Mouse (Mus musculus): ENCODE measurements around the gene Il17rd.

Il17rd gene

DNA sequence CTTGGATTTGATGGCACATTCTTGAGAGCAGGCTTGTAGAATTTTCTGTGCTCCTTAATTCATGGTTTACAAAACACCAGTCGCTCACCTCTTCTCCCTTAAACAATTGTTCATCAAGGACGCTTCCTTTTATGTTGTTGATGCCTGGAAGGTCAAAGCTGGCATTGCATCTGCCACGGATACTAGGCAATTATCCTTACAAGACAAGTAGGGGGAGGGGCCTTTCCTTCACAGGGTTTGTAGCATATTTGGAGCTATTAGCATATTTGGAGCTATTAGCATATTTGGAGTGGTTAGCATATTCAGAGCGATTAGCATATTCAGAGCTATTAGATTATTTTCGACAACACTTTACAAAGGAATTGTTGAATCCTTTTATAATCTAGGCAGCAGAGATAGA lies 55.5 kb downstream of the Il17rd start:
- no peak for DNase-seq (ENCODE audit: low read depth, low spot score)

- DNase-seq (ENCODE audit: low read depth, low spot score), result no peak
These were observed 57.4 kb downstream of the Il17rd start for GRCm38 (mm10) chr14:27096133-27096532.

DNA sequence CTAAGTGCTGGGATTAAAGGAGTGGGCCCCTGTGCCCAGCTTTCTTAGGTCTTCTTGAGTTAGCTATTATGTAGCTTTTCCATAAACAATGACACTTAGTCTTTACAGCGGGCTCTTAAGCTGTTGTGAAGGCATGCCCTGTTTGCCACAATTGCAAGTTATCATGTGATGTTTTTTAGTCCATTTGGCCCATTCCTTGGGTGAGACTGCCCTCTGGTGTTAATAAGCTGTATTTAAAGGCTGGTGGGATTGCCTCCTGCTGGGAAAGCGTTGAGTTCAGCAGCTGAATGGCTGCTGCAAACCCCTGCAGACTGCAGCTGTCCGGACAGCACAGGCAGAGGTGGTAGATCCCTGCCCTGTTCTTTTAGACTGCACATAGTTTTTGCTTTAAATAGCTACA lies 58.0 kb downstream of the Il17rd start:
- DNase-seq (ENCODE audit: low read depth, low spot score), result no peak

GRCm38 (mm10) chr14:27101735-27102134 lies 63.0 kb downstream of the Il17rd start:
- DNase-seq (ENCODE audit: low read depth, low spot score), result no peak

DNA sequence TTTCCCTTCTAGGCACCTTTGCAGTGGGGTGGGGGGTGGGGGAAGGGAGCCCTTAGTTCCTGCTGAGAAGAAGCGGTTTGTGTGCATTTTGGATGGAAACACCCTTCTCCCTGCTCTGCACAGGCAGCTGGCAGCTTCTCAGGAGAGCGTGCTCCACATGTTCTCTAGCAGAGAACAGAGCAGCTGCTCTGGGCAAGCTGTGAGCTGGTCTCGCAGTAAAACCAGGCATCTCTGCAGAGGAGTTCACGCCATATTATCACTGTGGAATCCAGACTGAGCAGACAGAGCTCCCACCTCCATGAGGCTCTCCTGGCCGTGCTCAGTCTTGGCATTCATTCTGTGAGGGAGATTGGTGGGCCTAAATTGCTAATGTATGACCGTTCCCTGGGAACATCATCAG lies 64.0 kb downstream of the Il17rd start:
- no peak for DNase-seq (ENCODE audit: low read depth, low spot score)

GRCm38 (mm10) chr14:27105731-27106457 lies 67.2 kb downstream of the Il17rd start:
- DNase-seq (ENCODE audit: low read depth, low spot score), result no peak

DNA sequence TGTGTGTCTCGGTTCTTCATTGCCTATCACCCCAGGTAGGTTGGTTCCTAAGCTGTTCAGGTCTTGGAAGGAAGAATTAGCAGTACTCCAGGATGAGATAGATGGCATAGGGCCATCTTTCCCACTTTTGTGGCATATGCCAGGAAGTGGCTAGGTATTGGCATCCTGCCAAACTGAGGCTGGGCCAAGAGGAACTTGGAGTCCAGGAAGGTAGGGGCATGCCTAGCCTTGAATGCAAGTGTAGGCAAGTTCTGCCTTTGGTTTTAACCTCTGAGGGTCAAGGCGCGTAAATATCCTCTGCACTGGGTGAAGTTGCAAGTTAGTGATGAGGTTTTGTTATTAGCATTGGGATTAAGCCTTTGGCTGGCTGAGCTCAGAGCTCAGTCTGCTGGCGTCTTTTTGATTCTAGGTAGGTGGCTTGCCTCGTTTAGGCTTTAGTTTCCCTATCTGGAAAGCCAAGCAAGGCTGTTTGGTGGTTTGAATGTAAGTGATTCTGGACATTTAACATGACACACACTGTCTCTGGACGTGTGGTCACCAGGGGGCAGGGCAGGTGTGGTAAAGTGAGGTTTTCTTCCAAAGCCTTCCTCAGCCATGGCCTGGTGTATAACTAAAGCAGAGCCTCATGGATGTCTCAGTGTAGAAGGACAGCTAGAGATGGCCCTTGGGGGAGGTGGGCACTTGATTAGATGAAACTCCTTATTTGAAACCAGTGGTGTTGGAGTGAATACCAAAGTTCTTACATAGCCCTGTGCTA lies 70.2 kb downstream of the Il17rd start:
- DNase-seq (ENCODE audit: low read depth, low spot score), result no peak

GRCm38 (mm10) chr14:27114362-27115274 lies 75.9 kb downstream of the Il17rd start, which contains the start of gene Arhgef3:
Arhgef3 (plus strand) TSS chr14:27114899.
- no peak for DNase-seq (ENCODE audit: low read depth, low spot score)

GRCm38 (mm10) chr14:27115275-27115660 lies 76.5 kb downstream of the Il17rd start:
- DNase-seq (ENCODE audit: low read depth, low spot score), result no peak

GRCm38 (mm10) chr14:27115991-27116390 lies 77.2 kb downstream of the Il17rd start:
- DNase-seq (ENCODE audit: low read depth, low spot score), result no peak

- DNase-seq (ENCODE audit: low read depth, low spot score), result no peak
These were observed 77.9 kb downstream of the Il17rd start for GRCm38 (mm10) chr14:27116577-27117165.

GRCm38 (mm10) chr14:27118546-27118945 lies 79.8 kb downstream of the Il17rd start:
- DNase-seq (ENCODE audit: low read depth, low spot score), result no peak

- no peak for DNase-seq (ENCODE audit: low read depth, low spot score)
These were observed 83.9 kb downstream of the Il17rd start for GRCm38 (mm10) chr14:27122646-27123045.

DNA sequence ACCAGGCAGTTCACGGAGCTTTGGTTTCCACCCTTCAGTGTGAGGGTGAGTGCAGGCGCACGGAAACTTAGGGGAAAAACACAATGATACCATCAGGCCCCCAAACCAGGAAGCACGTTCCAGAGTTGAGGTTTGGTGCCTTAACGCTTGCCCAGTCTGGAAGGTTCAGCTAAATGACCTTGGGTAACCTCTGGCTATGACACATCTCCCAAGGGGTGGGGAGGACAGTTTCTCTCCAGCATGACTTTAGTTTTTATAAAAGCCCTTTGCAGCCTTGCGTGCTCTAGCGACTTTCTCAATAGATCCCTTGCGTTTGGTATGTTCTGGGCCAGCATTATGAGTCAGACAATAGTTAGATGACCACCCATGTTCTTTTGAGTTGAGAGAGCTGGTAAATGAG lies 84.8 kb downstream of the Il17rd start:
- DNase-seq (ENCODE audit: low read depth, low spot score), result no peak

DNA sequence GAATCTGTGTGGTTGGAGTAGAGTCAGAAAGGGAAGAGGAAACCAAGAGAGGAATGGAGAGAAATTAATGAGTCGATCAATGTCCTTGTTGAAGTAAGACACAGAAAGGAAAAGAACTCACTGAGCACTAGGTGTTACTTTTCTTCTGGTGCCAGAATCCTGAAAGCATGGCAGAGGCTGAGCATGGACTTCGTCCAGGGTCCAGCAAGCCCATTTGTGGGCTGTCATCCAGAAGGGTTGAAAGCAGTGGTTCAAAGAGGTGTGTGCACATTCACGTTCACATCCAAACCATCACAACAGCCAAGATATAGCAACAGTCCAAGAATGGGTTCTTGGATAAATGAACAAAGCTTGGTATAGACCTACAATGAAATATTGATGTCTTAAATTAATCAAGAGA lies 91.3 kb downstream of the Il17rd start:
- DNase-seq (ENCODE audit: low read depth, low spot score), result no peak

- DNase-seq (ENCODE audit: low read depth, low spot score), result no peak
These were observed 91.9 kb downstream of the Il17rd start for GRCm38 (mm10) chr14:27130676-27131075.

GRCm38 (mm10) chr14:27131521-27131920 lies 92.8 kb downstream of the Il17rd start:
- no peak for DNase-seq (ENCODE audit: low read depth, low spot score)

- no peak for DNase-seq (ENCODE audit: low read depth, low spot score)
These were observed 100.2 kb downstream of the Il17rd start for GRCm38 (mm10) chr14:27138891-27139290.

GRCm38 (mm10) chr14:27139968-27140367 lies 101.2 kb downstream of the Il17rd start:
- no peak for DNase-seq (ENCODE audit: low read depth, low spot score)

DNA sequence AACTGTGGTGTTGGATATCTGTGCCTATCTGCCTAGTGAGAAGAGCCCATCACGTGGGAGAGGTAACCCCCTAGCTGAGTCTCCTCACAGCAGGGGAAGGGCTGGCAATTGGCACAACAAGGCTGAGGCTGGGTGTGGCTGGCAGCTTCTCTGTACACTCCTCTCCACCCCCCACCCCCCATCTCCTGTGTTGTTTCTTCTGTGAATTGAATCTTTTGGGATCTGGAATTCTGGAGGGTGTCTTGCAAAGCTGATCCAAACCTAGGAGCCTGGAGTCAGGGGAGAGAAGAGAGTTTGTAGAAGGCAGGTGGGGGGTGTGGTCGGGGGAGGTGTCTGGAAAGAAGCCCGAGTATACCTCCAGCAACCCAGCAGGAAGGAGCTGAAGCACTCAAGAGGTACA lies 102.7 kb downstream of the Il17rd start:
- no peak for DNase-seq (ENCODE audit: low read depth, low spot score)

DNA sequence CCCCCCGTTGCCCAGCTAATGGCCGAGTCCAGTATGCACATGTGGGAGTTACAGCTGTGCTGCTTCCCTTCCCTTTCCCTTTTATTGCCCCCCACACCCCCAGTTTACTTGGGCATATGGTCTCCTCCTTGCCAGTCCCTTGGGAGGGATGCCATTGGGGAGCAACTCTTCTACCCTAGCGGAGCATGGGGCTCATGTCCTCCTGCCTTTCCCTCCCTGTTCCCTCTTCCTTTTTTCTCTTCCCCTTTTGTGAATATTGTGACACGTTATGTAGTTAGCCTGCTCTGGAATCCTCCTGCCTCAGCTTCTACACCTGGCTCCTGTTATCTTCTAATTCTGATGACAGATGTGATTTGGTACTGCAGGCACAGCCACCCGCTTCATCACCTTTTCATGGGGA lies 103.9 kb downstream of the Il17rd start:
- DNase-seq (ENCODE audit: low read depth, low spot score), result no peak
